In the genomic region with DNA sequence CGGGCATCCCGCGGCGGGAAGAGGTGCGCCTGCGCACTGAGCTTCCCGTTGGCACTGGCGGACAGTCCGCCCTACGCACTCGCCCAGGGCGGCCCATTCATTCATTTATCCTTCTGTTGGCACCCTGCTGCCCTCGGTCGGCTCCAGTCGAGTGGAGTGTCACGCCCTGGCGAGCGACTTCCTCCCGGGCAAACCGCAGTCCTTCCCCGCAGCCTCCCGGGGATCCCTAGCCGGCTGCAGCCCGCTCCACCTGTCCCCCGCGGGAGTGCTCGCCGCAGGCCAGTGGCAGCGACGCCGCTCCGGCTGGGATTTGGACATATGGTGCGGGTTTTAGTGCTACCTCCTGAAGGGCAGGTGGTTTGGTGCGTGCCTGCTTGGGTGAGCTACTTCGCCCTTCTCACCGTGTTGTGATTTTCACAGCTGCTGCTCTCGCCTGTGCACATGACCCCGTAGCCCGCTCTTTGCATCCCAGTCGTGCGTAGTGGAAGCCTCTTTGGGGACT, we compare ENCODE assay signal across 8 mouse cellular contexts. TPM values are rescaled to one million over a fixed set of nuclear protein-coding genes. Genes with fewer than 3 reads are reported as not detected.
DNase-seq lines count a peak whose midpoint lies in the region; ATAC-seq and TF ChIP-seq lines count a peak whose summit lies in the region.

No protein-coding gene starts in this region.

- peak; percentile 78 for ATAC-seq in common myeloid progenitor, adult 5-6 weeks (replicated peaks; ENCODE audit: low read depth, poor library complexity, severe bottlenecking)
- peak; percentile 92 for ATAC-seq in hindbrain, postnatal 0 days
- ATAC-seq in midbrain, embryonic 16.5 days: peak; percentile 94

- H3K36me3 ChIP-seq in hindbrain, postnatal 0 days (ENCODE audit: insufficient read depth, low read length): peaks cover 6% of the 10 kb centered on the region
- no peaks in the 10 kb centered on the region for H3K36me3 ChIP-seq in midbrain, embryonic 16.5 days (ENCODE audit: control insufficient read depth, insufficient read depth, low read length)

- H3K4me2 ChIP-seq in hindbrain, postnatal 0 days (ENCODE audit: low read depth, low read length): peak overlapping the region; percentile 66
- H3K4me2 ChIP-seq in midbrain, embryonic 16.5 days (ENCODE audit: low read length): peak overlapping the region; percentile 67

- peak overlapping the region; percentile 67 for H3K9ac ChIP-seq in hindbrain, postnatal 0 days (replicated peaks; ENCODE audit: low read length)
- H3K9ac ChIP-seq in midbrain, embryonic 16.5 days (ENCODE audit: low read depth, low read length): peak overlapping the region; percentile 86

- peak overlapping the region; percentile 100 for H3K4me3 ChIP-seq in layer of hippocampus, adult 2 months
- peak overlapping the region; percentile 72 for H3K4me3 ChIP-seq in hindbrain, postnatal 0 days (ENCODE audit: low read length)
- peak overlapping the region; percentile 96 for H3K4me3 ChIP-seq in midbrain, embryonic 16.5 days (ENCODE audit: low read depth, low read length)

- H3K9me3 ChIP-seq in hindbrain, postnatal 0 days (ENCODE audit: low read length): no peaks in the 10 kb centered on the region
- H3K9me3 ChIP-seq in midbrain, embryonic 16.5 days (replicated peaks; ENCODE audit: control insufficient read depth, low read length, poor library complexity, severe bottlenecking): no peaks in the 10 kb centered on the region; the same call in 1 of the 2 replicates

- no peaks in the 10 kb centered on the region for H3K27me3 ChIP-seq in hindbrain, postnatal 0 days (ENCODE audit: insufficient read depth, low read length)
- H3K27me3 ChIP-seq in midbrain, embryonic 16.5 days (ENCODE audit: control insufficient read depth, insufficient read depth, low read depth, low read length): no peaks in the 10 kb centered on the region

- H3K27ac ChIP-seq in layer of hippocampus, adult 2 months: peak overlapping the region; percentile 77
- peak overlapping the region; percentile 61 for H3K27ac ChIP-seq in hindbrain, postnatal 0 days
- peak overlapping the region; percentile 81 for H3K27ac ChIP-seq in midbrain, embryonic 16.5 days (ENCODE audit: low read length)

- DNase-seq in layer of hippocampus, adult 2 months (ENCODE audit: low spot score in 2 of 2): no peak
- no peak for DNase-seq in layer of hippocampus, postnatal 36 days
- DNase-seq in hindbrain, postnatal 0 days (ENCODE audit: low spot score): peak; percentile 38
- DNase-seq in left cerebral cortex, adult 11 months (ENCODE audit: low spot score): no peak
- no peak for DNase-seq in ovary, adult 18-20 months (ENCODE audit: low spot score)
- no peak for DNase-seq in layer of hippocampus, adult 8-10 months (ENCODE audit: low spot score in 2 of 2)

- TF ChIP-seq CTCF in layer of hippocampus, adult 2 months (conservative IDR thresholded peaks at IDR 0.05): no peak
- TF ChIP-seq CTCF in hindbrain, postnatal 0 days (IDR thresholded peaks at IDR 0.05; ENCODE audit: low read depth): no peak

- 0 out of 2 replicates have a peak, but pooled peaks cover 2% of the 10 kb centered on the region for H3K4me1 ChIP-seq in hindbrain, postnatal 0 days (ENCODE audit: insufficient read depth, low read length)
- H3K4me1 ChIP-seq in midbrain, embryonic 16.5 days (ENCODE audit: control insufficient read depth, insufficient read depth, low read length): peaks cover 12% of the 10 kb centered on the region

- under 1% methylated on average over 41 of the region's 41 CpGs for whole genome bisulfite sequencing in hindbrain, postnatal 0 days
- WGBS in midbrain, embryonic 16.5 days: under 1% methylated on average over 41 of the region's 41 CpGs

RNA-seq across cellular contexts. Expression of gene Cdc7, which starts 0.4 kb away (rescaled TPM):
- 10 to 100 TPM; 18.9 to 19.7 TPM for total RNA-seq in layer of hippocampus, adult 2 months (2021)
- 10 to 100 TPM; 16.4 to 21.1 TPM for total RNA-seq in layer of hippocampus, postnatal 36 days (2021)
- total RNA-seq in common myeloid progenitor, adult 5-6 weeks (2017): 36.8 and 47.8 TPM in 2 replicates
- total RNA-seq in hindbrain, postnatal 0 days (2014; rRNA removed): 23.3 and 25.5 TPM in 2 replicates
- 21.4 and 22.4 TPM in 2 replicates for polyA plus RNA-seq in hindbrain, postnatal 0 days (2015; fragmentation: Nextera tagmentation; extraction: Ambion mirVana)
- polyA plus RNA-seq in midbrain, embryonic 16.5 days (2015; fragmentation: Nextera tagmentation; extraction: Ambion mirVana): 49.7 and 49.8 TPM in 2 replicates
- 10 to 100 TPM in 3 of 4 experiments, 1 to 10 TPM in 1; 9.8 to 20.7 (median 16.0) TPM for total RNA-seq in layer of hippocampus, adult 8-10 months (2022)

RNA-seq across cellular contexts. Expression of gene Hfm1, which starts 38.4 kb away (rescaled TPM):
- 1 to 10 TPM; 2.3 to 2.5 TPM for total RNA-seq in layer of hippocampus, adult 2 months (2021)
- 1 to 10 TPM; 1.7 to 2.0 TPM for total RNA-seq in layer of hippocampus, postnatal 36 days (2021)
- 0.69 TPM in 1 of 2 replicates, not detected in the other for total RNA-seq in common myeloid progenitor, adult 5-6 weeks (2017)
- 4.9 and 5.4 TPM in 2 replicates for total RNA-seq in hindbrain, postnatal 0 days (2014; rRNA removed)
- 5.1 and 5.5 TPM in 2 replicates for polyA plus RNA-seq in hindbrain, postnatal 0 days (2015; fragmentation: Nextera tagmentation; extraction: Ambion mirVana)
- 7.9 and 9.0 TPM in 2 replicates for polyA plus RNA-seq in midbrain, embryonic 16.5 days (2015; fragmentation: Nextera tagmentation; extraction: Ambion mirVana)
- total RNA-seq in layer of hippocampus, adult 8-10 months (2022): 1 to 10 TPM in 3 of 4 experiments, under 1 TPM in 1; 0.81 to 2.2 (median 2.1) TPM
